Mouse (Mus musculus): ENCODE results near the gene Pax2. TPM values are rescaled to one million over a fixed set of nuclear protein-coding genes. Genes with fewer than 3 reads are reported as not detected.

Pax2 gene
- polyA plus RNA-seq, 1 experiment, result not detected

DNA sequence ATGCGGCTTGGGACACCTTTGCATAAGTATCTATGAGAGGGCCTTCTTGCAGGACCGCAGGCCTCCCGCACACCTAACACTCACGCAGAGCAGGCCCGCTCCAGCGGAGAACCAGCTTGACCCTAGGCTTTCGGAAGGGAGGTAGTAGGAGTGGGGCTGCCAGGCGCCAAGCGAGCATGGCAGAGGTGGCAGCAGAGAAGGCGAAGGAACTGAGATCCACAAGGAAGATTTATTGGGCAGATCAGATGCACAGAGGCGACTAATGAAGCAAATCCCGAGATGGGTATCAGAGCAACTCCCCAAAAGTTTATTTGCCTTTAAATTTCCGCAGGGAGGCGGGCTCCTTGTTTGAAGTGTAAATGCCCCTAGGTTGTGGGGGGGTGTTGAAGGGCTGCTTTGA, 2.5 kb upstream of the Pax2 start:
- no peaks in the 10 kb centered on the region; the same call in 1 of the 2 replicates for H3K9me3 ChIP-seq (ENCODE audit: control insufficient read depth, low read length)
- H3K4me3 ChIP-seq (replicated peaks), result no peak overlapping the region
- H3K36me3 ChIP-seq (ENCODE audit: control insufficient read depth), result no peaks in the 10 kb centered on the region
- H3K27me3 ChIP-seq (ENCODE audit: control insufficient read depth), result peaks cover 100% of the 10 kb centered on the region
- H3K4me1 ChIP-seq (ENCODE audit: control insufficient read depth), result no peaks in the 10 kb centered on the region
- no peak for TF ChIP-seq GATA1 (IDR thresholded peaks at IDR 0.05; ENCODE audit: low read length)
- TF ChIP-seq TAL1 (IDR thresholded peaks at IDR 0.05; ENCODE audit: low read length), result no peak

DNA sequence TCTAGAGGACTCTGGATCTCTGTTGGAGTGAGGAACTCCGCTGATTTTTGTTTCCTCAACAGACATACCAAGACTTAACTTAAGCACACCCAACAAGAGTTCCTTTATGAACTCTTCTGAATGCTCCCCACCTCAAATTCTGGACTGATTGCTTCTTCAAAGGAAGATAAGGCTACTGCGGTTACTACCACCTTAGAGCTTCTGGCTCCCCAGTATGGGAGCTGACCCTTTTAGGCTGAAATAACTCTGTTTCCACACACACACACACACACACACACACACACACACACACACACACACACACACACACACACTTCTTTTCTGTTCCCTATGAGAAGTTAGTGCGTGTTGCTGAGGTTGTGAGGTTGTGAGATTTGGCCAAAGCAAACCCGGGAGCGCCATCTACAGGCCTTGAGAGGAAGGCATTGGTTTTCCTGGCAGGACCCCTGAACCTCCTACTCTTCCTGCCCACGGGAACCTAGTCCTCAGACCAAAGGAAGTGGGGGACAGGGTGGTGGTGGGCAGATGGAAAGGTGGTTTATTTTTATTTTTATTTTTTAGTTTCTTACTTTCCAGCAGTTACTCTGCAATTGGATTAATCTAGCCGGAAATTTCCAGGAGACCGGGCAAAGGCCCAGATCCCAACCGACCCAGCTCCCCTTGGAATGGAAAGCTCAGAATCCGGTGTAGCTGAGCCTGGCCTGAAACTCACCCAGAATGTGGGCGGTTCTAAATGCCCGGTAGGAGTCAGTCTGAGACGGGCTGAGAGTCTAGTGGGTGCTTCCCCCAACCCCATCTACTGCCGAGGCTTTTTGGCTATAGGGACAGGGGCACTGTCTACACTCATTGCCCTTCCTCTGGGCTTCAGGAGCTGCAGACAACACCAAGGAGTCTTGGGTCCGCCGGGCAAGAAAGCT, 1.1 kb upstream of the Pax2 start:
- no peaks in the 10 kb centered on the region for H3K36me3 ChIP-seq (ENCODE audit: control insufficient read depth)
- TF ChIP-seq GATA1 (IDR thresholded peaks at IDR 0.05; ENCODE audit: low read length) (no peak), TAL1 (IDR thresholded peaks at IDR 0.05; ENCODE audit: low read length) (no peak)
- H3K9me3 ChIP-seq (ENCODE audit: control insufficient read depth, low read length), result peaks cover 2% of the 10 kb centered on the region; the same call in 1 of the 2 replicates
- H3K4me1 ChIP-seq (ENCODE audit: control insufficient read depth), result no peaks in the 10 kb centered on the region
- no peak overlapping the region for H3K4me3 ChIP-seq (replicated peaks)
- peaks cover 100% of the 10 kb centered on the region for H3K27me3 ChIP-seq (ENCODE audit: control insufficient read depth)

DNA sequence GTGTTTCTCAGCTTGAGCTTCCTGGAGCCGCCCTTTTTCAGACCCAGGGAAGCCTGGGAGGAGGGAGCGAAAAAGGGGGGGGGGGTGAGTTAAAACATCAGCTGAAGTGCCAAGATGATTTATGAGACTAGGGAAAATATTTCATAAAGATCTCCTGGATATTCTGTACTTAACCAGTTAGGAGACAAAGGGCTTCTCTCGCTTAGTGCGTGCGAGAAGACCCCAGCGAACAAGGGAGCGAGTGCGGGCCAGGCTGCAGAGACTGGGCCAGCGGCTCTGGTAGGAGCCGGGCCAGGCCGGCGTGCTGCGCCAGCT, 510 bp upstream of the Pax2 start:
- H3K4me3 ChIP-seq (replicated peaks), result no peak overlapping the region
- TF ChIP-seq GATA1 (IDR thresholded peaks at IDR 0.05; ENCODE audit: low read length) (no peak), TAL1 (IDR thresholded peaks at IDR 0.05; ENCODE audit: low read length) (no peak)

DNA sequence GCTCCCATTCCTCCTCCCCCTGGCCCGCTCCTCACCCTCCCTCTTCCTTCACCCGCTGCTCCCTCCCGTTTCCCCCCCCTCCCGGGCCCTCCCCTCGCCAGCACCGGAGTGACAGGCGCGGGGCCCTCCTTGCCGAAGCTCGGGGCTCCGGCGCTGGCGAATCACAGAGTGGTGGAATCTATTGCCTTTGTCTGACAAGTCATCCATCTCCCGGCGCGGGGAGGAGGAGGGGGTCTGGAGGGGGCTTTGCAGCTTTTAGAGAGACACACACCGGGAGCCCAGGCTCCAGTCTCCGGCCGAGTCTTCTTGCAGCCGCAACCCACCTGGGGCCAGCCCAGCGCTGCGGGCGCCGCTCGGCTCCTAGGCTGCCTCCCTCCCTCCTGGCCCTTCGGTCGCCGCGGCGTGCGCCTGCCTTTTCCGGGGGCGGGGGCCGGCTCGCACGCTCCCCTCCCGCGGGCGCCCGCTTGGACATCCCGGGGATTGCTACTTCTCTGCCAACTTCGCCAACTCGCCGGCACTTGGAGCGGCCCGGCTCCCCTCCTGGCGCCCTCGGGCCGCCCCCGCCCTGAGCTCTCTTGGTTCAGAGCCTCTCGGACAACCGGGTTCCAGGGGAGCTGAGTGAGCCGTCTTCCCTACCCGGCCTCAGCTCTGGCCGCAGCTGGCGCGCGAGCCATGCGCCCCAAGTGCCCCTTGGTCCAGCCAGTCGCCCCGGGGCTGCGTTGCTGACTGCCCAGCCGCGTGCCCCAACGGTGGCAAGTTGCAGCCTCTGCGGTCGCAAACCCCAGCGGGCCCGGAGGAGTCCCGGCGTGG, 781 bp downstream of the Pax2 start:
- no peaks in the 10 kb centered on the region for H3K4me1 ChIP-seq (ENCODE audit: control insufficient read depth)
- no peak overlapping the region for H3K4me3 ChIP-seq (replicated peaks)
- H3K36me3 ChIP-seq (ENCODE audit: control insufficient read depth), result no peaks in the 10 kb centered on the region
- peaks cover 3% of the 10 kb centered on the region; the same call in 1 of the 2 replicates for H3K9me3 ChIP-seq (ENCODE audit: control insufficient read depth, low read length)
- H3K27me3 ChIP-seq (ENCODE audit: control insufficient read depth), result peaks cover 100% of the 10 kb centered on the region
- TF ChIP-seq TAL1 (IDR thresholded peaks at IDR 0.05; ENCODE audit: low read length) (no peak), GATA1 (IDR thresholded peaks at IDR 0.05; ENCODE audit: low read length) (no peak)

More for the DNA sequence above, 510 bp upstream of the Pax2 start:
- H3K36me3 ChIP-seq (ENCODE audit: control insufficient read depth), result no peaks in the 10 kb centered on the region
- H3K9me3 ChIP-seq (ENCODE audit: control insufficient read depth, low read length), result peaks cover 3% of the 10 kb centered on the region; the same call in 1 of the 2 replicates
- H3K27me3 ChIP-seq (ENCODE audit: control insufficient read depth), result peaks cover 100% of the 10 kb centered on the region
- no peaks in the 10 kb centered on the region for H3K4me1 ChIP-seq (ENCODE audit: control insufficient read depth)

DNA sequence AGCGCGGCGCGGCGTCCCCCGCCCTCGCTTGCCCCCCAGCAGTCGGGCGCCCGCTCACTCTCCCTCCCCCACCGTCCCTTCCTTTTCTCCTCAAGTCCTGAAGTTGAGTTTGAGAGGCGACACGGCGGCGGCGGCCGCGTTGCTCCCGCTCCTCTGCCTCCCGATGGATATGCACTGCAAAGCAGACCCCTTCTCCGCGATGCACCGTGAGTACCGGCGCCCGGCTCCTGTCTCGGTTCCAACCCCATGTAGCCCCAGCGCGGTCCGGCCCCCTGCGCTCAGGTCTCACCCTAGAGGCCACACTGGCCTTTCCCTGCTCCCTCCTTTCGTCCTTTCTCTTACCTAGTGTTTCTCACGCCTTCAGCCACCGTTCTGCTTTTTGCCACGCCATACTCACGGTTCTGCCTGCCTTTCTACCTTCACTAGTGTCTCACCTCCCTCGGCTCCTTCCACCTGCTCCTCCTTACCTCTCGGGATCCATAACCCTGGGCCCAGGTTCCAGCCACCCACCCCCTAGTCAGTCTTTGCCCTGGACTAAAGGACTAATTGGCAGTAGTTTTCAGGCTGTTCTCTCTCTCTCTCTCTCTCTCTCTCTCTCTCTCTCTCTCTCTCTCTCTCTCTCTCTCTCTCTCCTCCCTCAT, 1.5 kb downstream of the Pax2 start:
- Histone ChIP-seq H3K9me3 (ENCODE audit: control insufficient read depth, low read length) (peaks cover 3% of the 10 kb centered on the region; the same call in 1 of the 2 replicates), H3K27me3 (ENCODE audit: control insufficient read depth) (peaks cover 100% of the 10 kb centered on the region), H3K4me3 (replicated peaks) (no peak overlapping the region), H3K4me1 (ENCODE audit: control insufficient read depth) (no peaks in the 10 kb centered on the region), H3K36me3 (ENCODE audit: control insufficient read depth) (no peaks in the 10 kb centered on the region)
- TF ChIP-seq TAL1 (IDR thresholded peaks at IDR 0.05; ENCODE audit: low read length) (no peak), GATA1 (IDR thresholded peaks at IDR 0.05; ENCODE audit: low read length) (no peak)

DNA sequence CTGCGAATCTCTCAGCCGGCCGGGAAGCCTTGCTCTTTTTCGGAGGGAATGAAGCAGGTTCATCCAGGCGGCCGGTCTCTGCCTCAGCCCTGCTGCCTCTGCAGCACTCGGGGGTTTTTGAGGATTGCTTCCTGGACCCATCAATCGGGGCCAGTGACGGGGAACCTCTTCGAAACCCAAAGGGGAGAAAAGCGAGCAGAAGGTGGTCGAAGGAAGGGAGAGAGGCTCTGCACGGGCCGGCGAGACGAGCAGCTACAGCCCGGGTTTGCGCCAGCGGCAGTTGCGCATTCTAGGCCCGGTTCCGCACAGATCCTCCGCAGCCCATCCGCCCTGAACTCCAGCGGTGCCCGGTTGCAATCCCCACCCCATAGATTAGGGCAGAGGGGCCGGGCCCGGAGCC, 3.0 kb downstream of the Pax2 start:
- Histone ChIP-seq H3K4me1 (ENCODE audit: control insufficient read depth) (no peaks in the 10 kb centered on the region), H3K9me3 (ENCODE audit: control insufficient read depth, low read length) (peaks cover 3% of the 10 kb centered on the region; the same call in 1 of the 2 replicates), H3K36me3 (ENCODE audit: control insufficient read depth) (no peaks in the 10 kb centered on the region), H3K27me3 (ENCODE audit: control insufficient read depth) (peaks cover 100% of the 10 kb centered on the region), H3K4me3 (replicated peaks) (no peak overlapping the region)
- TF ChIP-seq TAL1 (IDR thresholded peaks at IDR 0.05; ENCODE audit: low read length) (no peak), GATA1 (IDR thresholded peaks at IDR 0.05; ENCODE audit: low read length) (no peak)

DNA sequence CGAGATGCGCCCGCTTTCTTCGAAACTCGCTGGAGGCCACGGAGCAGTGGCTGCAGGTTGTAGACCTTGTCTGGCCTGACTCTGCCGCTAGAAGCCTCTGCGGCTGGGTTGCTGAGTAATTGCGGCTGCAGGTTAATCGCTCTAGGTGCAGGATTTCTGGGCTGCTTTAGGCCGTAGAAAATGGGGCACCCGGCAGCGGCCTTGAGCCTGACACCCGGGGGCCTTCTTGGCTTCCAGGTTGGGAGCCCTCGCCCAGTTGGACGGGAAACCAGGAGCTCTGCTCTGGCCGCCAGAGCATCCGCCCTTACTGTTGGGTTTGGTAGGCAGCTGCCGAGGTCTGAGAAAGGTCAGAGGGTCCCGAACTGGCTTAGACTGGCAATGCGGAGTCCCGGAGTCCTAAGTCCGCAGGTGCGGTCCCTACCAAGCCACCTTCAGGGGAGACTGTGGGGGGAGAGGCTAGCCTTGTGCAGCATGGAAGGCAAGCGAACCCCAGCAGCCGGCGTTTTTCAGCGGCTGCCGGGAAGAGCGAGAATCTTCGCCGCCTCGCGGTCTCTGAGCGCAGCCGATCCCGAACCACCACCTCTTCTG, 3.8 kb downstream of the Pax2 start:
- TF ChIP-seq GATA1 (IDR thresholded peaks at IDR 0.05; ENCODE audit: low read length), result no peak
- no peak for TF ChIP-seq TAL1 (IDR thresholded peaks at IDR 0.05; ENCODE audit: low read length)
- no peaks in the 10 kb centered on the region for H3K4me1 ChIP-seq (ENCODE audit: control insufficient read depth)
- H3K36me3 ChIP-seq (ENCODE audit: control insufficient read depth), result no peaks in the 10 kb centered on the region
- no peak overlapping the region for H3K4me3 ChIP-seq (replicated peaks)
- peaks cover 3% of the 10 kb centered on the region; the same call in 1 of the 2 replicates for H3K9me3 ChIP-seq (ENCODE audit: control insufficient read depth, low read length)
- H3K27me3 ChIP-seq (ENCODE audit: control insufficient read depth), result peaks cover 98% of the 10 kb centered on the region

DNA sequence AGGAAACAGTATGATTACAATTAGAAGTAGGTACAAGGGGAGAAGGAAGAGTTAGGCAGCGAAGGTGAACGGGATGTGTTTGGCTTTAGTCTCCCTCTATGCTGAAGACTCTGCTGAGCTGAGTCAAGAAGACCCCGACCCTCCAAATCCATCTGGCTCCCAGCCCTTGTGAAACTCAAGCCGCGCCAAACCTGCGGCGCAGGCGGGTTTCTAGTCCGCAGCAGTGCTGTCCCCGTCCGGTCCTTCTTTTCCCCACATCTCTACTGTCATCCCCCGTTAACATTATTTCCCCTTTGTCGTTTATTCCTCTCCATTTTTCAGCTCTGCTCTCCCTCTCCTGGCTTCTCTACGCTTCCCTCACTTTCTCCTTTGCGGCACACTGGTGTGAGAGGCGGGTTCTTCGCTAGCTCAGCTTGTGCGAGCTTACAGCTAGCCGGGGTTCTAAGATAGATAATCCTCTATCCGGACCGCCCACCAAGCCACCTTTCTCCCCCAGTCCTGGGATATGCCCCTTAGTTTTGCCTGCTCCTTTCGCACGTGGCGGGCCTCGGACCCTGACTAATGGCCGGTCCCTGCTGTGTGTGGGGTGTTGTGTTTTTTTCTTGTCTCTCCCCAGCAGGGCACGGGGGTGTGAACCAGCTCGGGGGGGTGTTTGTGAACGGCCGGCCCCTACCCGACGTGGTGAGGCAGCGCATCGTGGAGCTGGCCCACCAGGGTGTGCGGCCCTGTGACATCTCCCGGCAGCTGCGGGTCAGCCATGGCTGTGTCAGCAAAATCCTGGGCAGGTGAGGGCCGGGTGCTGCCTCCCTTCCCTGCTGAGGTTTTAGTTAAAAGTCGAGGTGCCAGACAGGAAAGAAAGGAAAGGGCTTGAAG, 4.7 kb downstream of the Pax2 start:
- H3K27me3 ChIP-seq (ENCODE audit: control insufficient read depth), result peaks cover 92% of the 10 kb centered on the region
- H3K36me3 ChIP-seq (ENCODE audit: control insufficient read depth), result no peaks in the 10 kb centered on the region
- H3K4me3 ChIP-seq (replicated peaks), result no peak overlapping the region
- H3K4me1 ChIP-seq (ENCODE audit: control insufficient read depth), result no peaks in the 10 kb centered on the region
- peaks cover 3% of the 10 kb centered on the region; the same call in 1 of the 2 replicates for H3K9me3 ChIP-seq (ENCODE audit: control insufficient read depth, low read length)
- TF ChIP-seq TAL1 (IDR thresholded peaks at IDR 0.05; ENCODE audit: low read length) (no peak), GATA1 (IDR thresholded peaks at IDR 0.05; ENCODE audit: low read length) (no peak)
